Mouse (Mus musculus) G1E (cell line): ENCODE results near the gene Phf12. TPM values are rescaled to one million over a fixed set of nuclear protein-coding genes. Genes with fewer than 3 reads are reported as not detected.
A peak's percentile ranks its signal among the peaks of the same experiment; 100 is the strongest.

ENCODE experiments used
- ATAC-seq: 2 replicates; pipeline ENCODE4 v1.8.0; 2016; ENCODE audit warnings: mild to moderate bottlenecking; ENCODE audit not compliant: insufficient number of reproducible peaks, poor library complexity, low FRiP score, severe bottlenecking; ENCODE audit errors: extremely low read depth
- DNase-seq: peaks from one replicate; pipeline ENCODE4 v3.0.0; 2012; ENCODE audit warnings: low spot score
- H3K27me3 ChIP-seq: 2 replicates; pipeline ENCODE4 v1.6.1; 2012; ENCODE audit warnings: mild to moderate bottlenecking, low read length, inconsistent platforms; ENCODE audit not compliant: insufficient read depth
- H3K36me3 ChIP-seq: replicated peaks from 2 replicates; pipeline ENCODE3; 2012; ENCODE audit warnings: mild to moderate bottlenecking, inconsistent platforms
- H3K4me1 ChIP-seq: 2 replicates; pipeline ENCODE4 v1.6.1; 2012; ENCODE audit warnings: low read depth, low read length, inconsistent platforms, mixed read lengths; ENCODE audit not compliant: insufficient read depth
- H3K4me3 ChIP-seq: 2 replicates; pipeline ENCODE4 v1.5.1; 2012; ENCODE audit warnings: low read depth, mild to moderate bottlenecking, inconsistent platforms, low read length, moderate library complexity, mixed read lengths
- H3K9me3 ChIP-seq: replicated peaks from 2 replicates; pipeline ENCODE4 v1.6.1; 2012; ENCODE audit warnings: inconsistent platforms
- CTCF ChIP-seq: IDR thresholded peaks from 2 replicates; pipeline ENCODE4 v1.5.1; 2012; ENCODE audit warnings: low read depth, low read length, inconsistent platforms, mixed read lengths
- GATA1 ChIP-seq: IDR thresholded peaks from 2 replicates; pipeline ENCODE4 v1.6.1; 2012; ENCODE audit warnings: borderline replicate concordance, low read length, inconsistent platforms, mixed read lengths
- GATA2 ChIP-seq: IDR thresholded peaks from 2 replicates; pipeline ENCODE4 v1.6.1; 2012; ENCODE audit warnings: low read depth, low read length, inconsistent platforms, borderline replicate concordance
- POLR2AphosphoS5 ChIP-seq: IDR thresholded peaks from 2 replicates; pipeline ENCODE4 v1.6.1; 2012; ENCODE audit warnings: low read depth, low read length, inconsistent platforms; ENCODE audit not compliant: insufficient replicate concordance
- TAL1 ChIP-seq: conservative IDR thresholded peaks from 2 replicates; pipeline ENCODE4 v1.6.1; 2012; ENCODE audit warnings: low read depth, low read length, inconsistent platforms, mixed read lengths
- polyA plus RNA-seq: library from polyadenylated mRNA; stranded (reverse); fragments of >175 nt; gene quantifications from 2 replicates; pipeline ENCODE4 v1.2.3, GENCODE M21; 2012
- total RNA-seq, 2 experiments: library from RNA; stranded (forward) in 1 of 2; stranded (reverse) in 1 of 2; fragments of 200-1000 nt in 1 of 2; fragments of >200 nt in 1 of 2; fragmentation: Nextera tagmentation in 1 of 2; gene quantifications; 2 replicates each; pipeline ENCODE4 v1.2.3; 2014 to 2017

The Phf12 gene
- total RNA-seq (2014; fragmentation: Nextera tagmentation) (157 and 172 TPM in 2 replicates), total RNA-seq (2017) (23.0 and 24.7 TPM in 2 replicates), polyA plus RNA-seq (212 and 215 TPM in 2 replicates)

- Histone ChIP-seq H3K4me1 (peaks cover 37% of the 10 kb centered on the region), H3K36me3 (peaks cover 34% of the 10 kb centered on the region), H3K9me3 (no peaks in the 10 kb centered on the region), H3K27me3 (peaks cover 15% of the 10 kb centered on the region), H3K4me3 (peak within 1 kb of the TSS; percentile 93)
- TF ChIP-seq GATA1 (no peak), POLR2AphosphoS5 (no peak), GATA2 (no peak), CTCF (no peak), TAL1 (no peak)
- ATAC-seq (peak; percentile 70), DNase-seq (peak; percentile 99)
Observed at GRCm38 (mm10) chr11:77982441-77982905, at the start of gene Phf12. Gene Phf12 (plus strand): TSS chr11:77982754.

DNA sequence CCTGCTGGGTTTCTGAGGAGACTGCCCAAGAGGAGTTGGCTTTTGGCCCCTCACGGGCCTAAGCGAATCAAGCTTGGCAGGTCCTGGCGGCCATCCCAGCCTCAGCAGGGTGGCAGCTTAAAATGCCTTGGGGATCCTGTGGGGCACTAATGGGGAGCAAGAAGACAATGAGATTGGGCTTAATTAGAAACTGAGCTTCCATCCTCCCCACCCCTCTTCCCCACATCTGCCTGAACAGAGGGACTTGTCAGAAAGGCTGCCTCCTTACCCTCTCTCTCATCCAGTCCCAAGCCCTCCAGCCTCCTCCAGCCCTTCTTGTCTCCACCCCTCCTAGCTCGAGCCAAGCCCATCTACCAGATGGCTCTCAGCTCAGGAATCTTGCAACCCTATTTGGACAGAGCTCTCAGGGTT is 48.4 kb upstream of the Phf12 start:
- TF ChIP-seq TAL1: no peak
- TF ChIP-seq GATA2: no peak
- no peak for TF ChIP-seq CTCF
- no peak for TF ChIP-seq GATA1
- no peak for TF ChIP-seq POLR2AphosphoS5
- no peak overlapping the region for H3K4me3 ChIP-seq
- peaks cover 15% of the 10 kb centered on the region for H3K9me3 ChIP-seq
- DNase-seq: no peak
- no peaks in the 10 kb centered on the region for H3K4me1 ChIP-seq
- peaks cover 71% of the 10 kb centered on the region for H3K27me3 ChIP-seq
- H3K36me3 ChIP-seq: no peaks in the 10 kb centered on the region
- no peak for ATAC-seq

DNA sequence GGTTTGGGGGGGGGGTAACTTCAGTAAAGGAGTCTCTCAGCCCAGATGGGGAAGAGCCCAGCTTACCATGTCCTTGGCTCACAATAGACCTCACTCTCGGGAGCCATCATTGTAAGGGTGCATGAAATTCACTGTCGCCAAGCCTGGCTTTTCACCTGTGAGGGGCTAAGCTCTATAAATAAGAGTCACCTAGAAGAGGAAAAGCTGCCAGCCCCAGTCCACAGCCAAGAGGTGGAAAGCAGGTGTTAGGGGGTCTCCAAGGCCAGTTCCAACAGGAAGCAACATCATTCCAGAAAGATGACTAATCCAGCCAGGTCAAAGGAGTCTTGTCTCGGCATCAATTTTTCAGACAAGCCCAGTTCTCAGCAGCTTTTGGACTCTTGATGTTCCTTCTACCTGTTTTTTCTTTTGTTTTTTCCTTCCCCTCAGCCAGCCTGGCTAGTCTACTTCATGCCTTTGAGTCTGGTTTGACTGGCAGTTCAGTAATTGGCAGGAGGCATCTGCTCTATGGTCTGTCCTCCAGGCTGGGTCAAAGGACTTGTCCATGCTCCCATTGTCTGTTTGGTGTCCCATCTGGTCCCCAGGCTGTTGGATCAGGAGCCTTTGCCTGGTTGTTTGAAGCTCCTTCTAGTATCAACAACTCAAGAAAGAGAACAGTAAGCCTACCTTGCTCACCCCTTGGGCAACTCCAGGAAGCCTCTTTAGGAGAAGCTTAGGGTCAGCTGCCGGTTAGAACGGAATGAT is 47.8 kb upstream of the Phf12 start:
- H3K9me3 ChIP-seq: peaks cover 15% of the 10 kb centered on the region
- no peaks in the 10 kb centered on the region for H3K4me1 ChIP-seq
- H3K36me3 ChIP-seq: no peaks in the 10 kb centered on the region
- no peak for TF ChIP-seq POLR2AphosphoS5
- no peak for TF ChIP-seq TAL1
- TF ChIP-seq GATA1: no peak
- TF ChIP-seq CTCF: no peak
- no peak for TF ChIP-seq GATA2
- no peak for ATAC-seq
- H3K4me3 ChIP-seq: no peak overlapping the region
- no peak for DNase-seq
- H3K27me3 ChIP-seq: peaks cover 73% of the 10 kb centered on the region

GRCm38 (mm10) chr11:77936846-77937245 is 45.7 kb upstream of the Phf12 start:
- TF ChIP-seq GATA1: no peak
- TF ChIP-seq GATA2: no peak
- no peak for TF ChIP-seq POLR2AphosphoS5
- no peak for TF ChIP-seq CTCF
- TF ChIP-seq TAL1: no peak
- peaks cover 81% of the 10 kb centered on the region for H3K27me3 ChIP-seq
- H3K36me3 ChIP-seq: no peaks in the 10 kb centered on the region
- no peak for DNase-seq
- ATAC-seq: no peak
- H3K4me3 ChIP-seq: no peak overlapping the region
- no peaks in the 10 kb centered on the region for H3K9me3 ChIP-seq
- no peaks in the 10 kb centered on the region for H3K4me1 ChIP-seq

- Histone ChIP-seq H3K9me3 (no peaks in the 10 kb centered on the region), H3K4me3 (no peak overlapping the region), H3K4me1 (no peaks in the 10 kb centered on the region), H3K36me3 (no peaks in the 10 kb centered on the region), H3K27me3 (peaks cover 80% of the 10 kb centered on the region)
- ATAC-seq (no peak), DNase-seq (no peak)
- no peak for TF ChIP-seq GATA1
- TF ChIP-seq POLR2AphosphoS5: no peak
- no peak for TF ChIP-seq GATA2
- no peak for TF ChIP-seq CTCF
- no peak for TF ChIP-seq TAL1
Observed at GRCm38 (mm10) chr11:77937649-77938410, 44.7 kb upstream of the Phf12 start.

- TF ChIP-seq CTCF: no peak
- TF ChIP-seq TAL1: no peak
- TF ChIP-seq GATA2: no peak
- no peak for TF ChIP-seq POLR2AphosphoS5
- no peak for TF ChIP-seq GATA1
- H3K36me3 ChIP-seq: no peaks in the 10 kb centered on the region
- peaks cover 80% of the 10 kb centered on the region for H3K27me3 ChIP-seq
- no peaks in the 10 kb centered on the region for H3K9me3 ChIP-seq
- no peak for ATAC-seq
- no peak overlapping the region for H3K4me3 ChIP-seq
- no peak for DNase-seq
- H3K4me1 ChIP-seq: 0 out of 2 replicates have a peak, but pooled peaks cover 4% of the 10 kb centered on the region
Observed at GRCm38 (mm10) chr11:77942230-77942629, 40.3 kb upstream of the Phf12 start.
